Mouse (Mus musculus): ENCODE results near the gene Deaf1. TPM values are rescaled to one million over a fixed set of nuclear protein-coding genes. Genes with fewer than 3 reads are reported as not detected.

Gene Deaf1
- polyA plus RNA-seq, 1 experiment from 2014 or later = 61.3 TPM

- no peak for ATAC-seq (ENCODE audit: insufficient read depth, low FRiP score)
- WGBS = 74% methylated on average over 11 of the region's 11 CpGs
- Histone ChIP-seq H3K27me3 (ENCODE audit: control insufficient read depth, insufficient read depth, low read length) (no peaks in the 10 kb centered on the region), H3K4me2 (ENCODE audit: low read depth, low read length) (peak overlapping the region; percentile 95; the same call in 1 of the 2 replicates), H3K4me3 (replicated peaks; ENCODE audit: low read length) (no peak overlapping the region), H3K9ac (ENCODE audit: low read length) (0 out of 2 replicates have a peak overlapping the region, but pooled peaks have one; percentile 41), H3K36me3 (ENCODE audit: control insufficient read depth, insufficient read depth, low read length) (no peaks in the 10 kb centered on the region), H3K27ac (ENCODE audit: low read length) (no peak overlapping the region), H3K9me3 (replicated peaks; ENCODE audit: control insufficient read depth, low read length) (no peaks in the 10 kb centered on the region), H3K4me1 (ENCODE audit: control insufficient read depth, insufficient read depth, low read length) (peaks cover 5% of the 10 kb centered on the region; the same call in 1 of the 2 replicates)
These were observed 49.5 kb downstream of the Deaf1 start for GRCm38 (mm10) chr7:141277701-141278678.

GRCm38 (mm10) chr7:141276546-141276945 is 50.9 kb downstream of the Deaf1 start, which contains the start of gene Cdhr5:
Gene Cdhr5 (minus strand): TSS chr7:141276786.
- Histone ChIP-seq H3K4me3 (replicated peaks; ENCODE audit: low read length) (0 out of 2 replicates have a peak within 1 kb of the TSS, but pooled peaks have one; percentile 10), H3K9ac (ENCODE audit: low read length) (no peak within 1 kb of the TSS), H3K4me1 (ENCODE audit: control insufficient read depth, insufficient read depth, low read length) (peaks cover 5% of the 10 kb centered on the region; the same call in 1 of the 2 replicates), H3K27me3 (ENCODE audit: control insufficient read depth, insufficient read depth, low read length) (no peaks in the 10 kb centered on the region), H3K9me3 (replicated peaks; ENCODE audit: control insufficient read depth, low read length) (no peaks in the 10 kb centered on the region), H3K36me3 (ENCODE audit: control insufficient read depth, insufficient read depth, low read length) (no peaks in the 10 kb centered on the region), H3K4me2 (ENCODE audit: low read depth, low read length) (no peak within 1 kb of the TSS), H3K27ac (ENCODE audit: low read length) (no peak within 1 kb of the TSS; the same call in 1 of the 2 replicates)
- WGBS = 54% methylated on average over 11 of the region's 11 CpGs
- peak; percentile 27; the same call in 1 of the 2 replicates for ATAC-seq (ENCODE audit: insufficient read depth, low FRiP score)

GRCm38 (mm10) chr7:141275356-141275755 is 52.1 kb downstream of the Deaf1 start:
- H3K9ac ChIP-seq (ENCODE audit: low read length) = no peak overlapping the region
- H3K27ac ChIP-seq (ENCODE audit: low read length) = no peak overlapping the region
- H3K4me2 ChIP-seq (ENCODE audit: low read depth, low read length) = no peak overlapping the region
- no peak for ATAC-seq (ENCODE audit: insufficient read depth, low FRiP score)
- no peak overlapping the region for H3K4me3 ChIP-seq (replicated peaks; ENCODE audit: low read length)
- H3K36me3 ChIP-seq (ENCODE audit: control insufficient read depth, insufficient read depth, low read length) = no peaks in the 10 kb centered on the region
- no peaks in the 10 kb centered on the region for H3K9me3 ChIP-seq (replicated peaks; ENCODE audit: control insufficient read depth, low read length)
- 78% methylated on average over 9 of the region's 9 CpGs for WGBS
- peaks cover 5% of the 10 kb centered on the region; the same call in 1 of the 2 replicates for H3K4me1 ChIP-seq (ENCODE audit: control insufficient read depth, insufficient read depth, low read length)
- H3K27me3 ChIP-seq (ENCODE audit: control insufficient read depth, insufficient read depth, low read length) = no peaks in the 10 kb centered on the region

GRCm38 (mm10) chr7:141270631-141271030 is 56.9 kb downstream of the Deaf1 start:
- ATAC-seq (ENCODE audit: insufficient read depth, low FRiP score) = no peak
- Histone ChIP-seq H3K4me1 (ENCODE audit: control insufficient read depth, insufficient read depth, low read length) (no peaks in the 10 kb centered on the region; the same call in 1 of the 2 replicates), H3K9ac (ENCODE audit: low read length) (no peak overlapping the region), H3K9me3 (replicated peaks; ENCODE audit: control insufficient read depth, low read length) (no peaks in the 10 kb centered on the region), H3K27ac (ENCODE audit: low read length) (no peak overlapping the region), H3K36me3 (ENCODE audit: control insufficient read depth, insufficient read depth, low read length) (no peaks in the 10 kb centered on the region), H3K27me3 (ENCODE audit: control insufficient read depth, insufficient read depth, low read length) (no peaks in the 10 kb centered on the region), H3K4me2 (ENCODE audit: low read depth, low read length) (no peak overlapping the region), H3K4me3 (replicated peaks; ENCODE audit: low read length) (no peak overlapping the region)
- WGBS = 83% methylated on average over 3 of the region's 3 CpGs

GRCm38 (mm10) chr7:141269273-141269545 is 58.3 kb downstream of the Deaf1 start:
- Histone ChIP-seq H3K27ac (ENCODE audit: low read length) (no peak overlapping the region), H3K9ac (ENCODE audit: low read length) (peak overlapping the region; percentile 10; the same call in 1 of the 2 replicates), H3K4me1 (ENCODE audit: control insufficient read depth, insufficient read depth, low read length) (peaks cover 4% of the 10 kb centered on the region; the same call in 1 of the 2 replicates), H3K4me2 (ENCODE audit: low read depth, low read length) (peak overlapping the region; percentile 21; the same call in 1 of the 2 replicates), H3K4me3 (replicated peaks; ENCODE audit: low read length) (no peak overlapping the region), H3K36me3 (ENCODE audit: control insufficient read depth, insufficient read depth, low read length) (no peaks in the 10 kb centered on the region), H3K27me3 (ENCODE audit: control insufficient read depth, insufficient read depth, low read length) (no peaks in the 10 kb centered on the region), H3K9me3 (replicated peaks; ENCODE audit: control insufficient read depth, low read length) (no peaks in the 10 kb centered on the region)
- no peak for ATAC-seq (ENCODE audit: insufficient read depth, low FRiP score)
- 74% methylated on average over 14 of the region's 14 CpGs for WGBS

- Histone ChIP-seq H3K9ac (ENCODE audit: low read length) (peak overlapping the region; percentile 10; the same call in 1 of the 2 replicates), H3K4me3 (replicated peaks; ENCODE audit: low read length) (no peak overlapping the region), H3K27me3 (ENCODE audit: control insufficient read depth, insufficient read depth, low read length) (no peaks in the 10 kb centered on the region), H3K27ac (ENCODE audit: low read length) (no peak overlapping the region), H3K4me1 (ENCODE audit: control insufficient read depth, insufficient read depth, low read length) (peaks cover 4% of the 10 kb centered on the region; the same call in 1 of the 2 replicates), H3K9me3 (replicated peaks; ENCODE audit: control insufficient read depth, low read length) (no peaks in the 10 kb centered on the region), H3K4me2 (ENCODE audit: low read depth, low read length) (peak overlapping the region; percentile 21; the same call in 1 of the 2 replicates), H3K36me3 (ENCODE audit: control insufficient read depth, insufficient read depth, low read length) (no peaks in the 10 kb centered on the region)
- WGBS = 65% methylated on average over 24 of the region's 24 CpGs
- ATAC-seq (ENCODE audit: insufficient read depth, low FRiP score) = no peak
These were observed 58.8 kb downstream of the Deaf1 start for GRCm38 (mm10) chr7:141268466-141269272.

GRCm38 (mm10) chr7:141265739-141266561 is 61.5 kb downstream of the Deaf1 start, which contains the start of gene Irf7:
Gene Irf7 (minus strand): TSS chr7:141266481.
- peak; percentile 69; the same call in 1 of the 2 replicates for ATAC-seq (ENCODE audit: insufficient read depth, low FRiP score)
- Histone ChIP-seq H3K9ac (ENCODE audit: low read length) (peak within 1 kb of the TSS; percentile 72), H3K4me2 (ENCODE audit: low read depth, low read length) (peak within 1 kb of the TSS; percentile 91), H3K4me3 (replicated peaks; ENCODE audit: low read length) (peak within 1 kb of the TSS; percentile 67), H3K9me3 (replicated peaks; ENCODE audit: control insufficient read depth, low read length) (no peaks in the 10 kb centered on the region), H3K27me3 (ENCODE audit: control insufficient read depth, insufficient read depth, low read length) (no peaks in the 10 kb centered on the region), H3K4me1 (ENCODE audit: control insufficient read depth, insufficient read depth, low read length) (peaks cover 4% of the 10 kb centered on the region; the same call in 1 of the 2 replicates), H3K36me3 (ENCODE audit: control insufficient read depth, insufficient read depth, low read length) (peaks cover 13% of the 10 kb centered on the region), H3K27ac (ENCODE audit: low read length) (0 out of 2 replicates have a peak within 1 kb of the TSS, but pooled peaks have one; percentile 29)
- WGBS = 8% methylated on average over 25 of the region's 25 CpGs

GRCm38 (mm10) chr7:141265411-141265738 is 62.1 kb downstream of the Deaf1 start:
- Histone ChIP-seq H3K9ac (ENCODE audit: low read length) (no peak overlapping the region), H3K4me3 (replicated peaks; ENCODE audit: low read length) (no peak overlapping the region; the same call in 1 of the 2 replicates), H3K9me3 (replicated peaks; ENCODE audit: control insufficient read depth, low read length) (no peaks in the 10 kb centered on the region), H3K27me3 (ENCODE audit: control insufficient read depth, insufficient read depth, low read length) (no peaks in the 10 kb centered on the region), H3K36me3 (ENCODE audit: control insufficient read depth, insufficient read depth, low read length) (peaks cover 16% of the 10 kb centered on the region), H3K27ac (ENCODE audit: low read length) (no peak overlapping the region), H3K4me1 (ENCODE audit: control insufficient read depth, insufficient read depth, low read length) (peaks cover 4% of the 10 kb centered on the region; the same call in 1 of the 2 replicates), H3K4me2 (ENCODE audit: low read depth, low read length) (peak overlapping the region; percentile 91)
- no peak; the same call in 1 of the 2 replicates for ATAC-seq (ENCODE audit: insufficient read depth, low FRiP score)
- WGBS = 35% methylated on average over 11 of the region's 11 CpGs

Data from stomach, embryonic 16.5 days (tissue).